Mouse (Mus musculus): Measurements from ENCODE around the gene Sumo3.

- TF ChIP-seq GATA1 (IDR thresholded peaks at IDR 0.05; ENCODE audit: low read length) (no peak), TAL1 (IDR thresholded peaks at IDR 0.05; ENCODE audit: low read length) (no peak)
These were observed 40.9 kb upstream of the Sumo3 start for GRCm38 (mm10) chr10:77565005-77565404.

All from erythroblast, embryonic 14.5 days (primary cell).